Mouse (Mus musculus) regulatory T cell (primary cell): ENCODE results near the gene Ppp1r15b.

Experiments
- in situ Hi-C: fragments of 300-600 bp; cut with MboI, MseI; formaldehyde crosslinking; loops from one replicate; pipeline ENCODE4 v1.15.1; 2025; ENCODE audit warnings: high pct_unique_total_duplicates

Gene Ppp1r15b

GRCm38 (mm10) chr1:133155270-133155669, 24.3 kb downstream of the Ppp1r15b start:
- in situ Hi-C loops = no loop called here

DNA sequence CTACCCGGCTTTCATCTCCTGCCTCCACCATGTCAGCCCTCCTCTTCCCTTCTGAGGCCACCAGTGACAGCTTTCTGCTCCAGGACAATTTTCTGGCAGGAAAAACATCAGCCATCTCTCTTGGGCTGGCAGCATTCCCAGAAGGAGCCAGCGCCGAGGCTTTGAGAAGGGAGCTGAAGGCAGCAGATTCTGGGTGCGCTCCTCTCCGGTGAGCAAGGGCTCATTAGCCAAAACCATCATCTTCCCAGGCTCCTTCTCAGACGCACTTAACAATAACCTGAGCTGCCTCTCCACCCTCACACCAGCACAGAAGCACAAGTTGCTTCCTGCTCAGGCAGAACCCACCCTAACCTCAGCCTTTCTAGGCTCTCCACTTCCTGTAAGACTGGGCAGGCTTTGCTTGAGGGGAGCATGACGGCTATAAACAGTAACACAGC, 28.2 kb downstream of the Ppp1r15b start:
- in situ Hi-C loops = no loop called here

DNA sequence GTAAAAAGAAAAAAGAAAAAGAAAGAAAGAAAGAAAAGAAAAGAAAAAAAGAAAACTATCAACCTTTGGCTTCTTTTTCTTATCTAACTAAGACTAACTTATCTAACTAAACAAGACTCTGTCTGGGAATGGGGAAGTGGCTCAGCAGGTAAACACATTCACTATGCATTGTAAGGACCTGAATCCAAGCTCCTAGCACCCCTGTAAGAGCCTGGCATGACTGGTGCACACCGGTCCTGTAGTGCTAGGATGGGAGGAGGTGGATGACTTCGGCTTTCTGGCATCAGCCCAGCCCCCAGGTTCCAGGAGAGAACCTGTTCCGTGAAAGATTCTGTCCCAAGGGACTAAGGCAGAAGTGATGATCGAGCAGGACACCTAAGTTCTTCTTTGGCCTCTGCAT, 30.6 kb downstream of the Ppp1r15b start:
- in situ Hi-C loops = no loop called here

- in situ Hi-C loops = no loop called here
These were observed 31.1 kb downstream of the Ppp1r15b start for GRCm38 (mm10) chr1:133162046-133162445.

DNA sequence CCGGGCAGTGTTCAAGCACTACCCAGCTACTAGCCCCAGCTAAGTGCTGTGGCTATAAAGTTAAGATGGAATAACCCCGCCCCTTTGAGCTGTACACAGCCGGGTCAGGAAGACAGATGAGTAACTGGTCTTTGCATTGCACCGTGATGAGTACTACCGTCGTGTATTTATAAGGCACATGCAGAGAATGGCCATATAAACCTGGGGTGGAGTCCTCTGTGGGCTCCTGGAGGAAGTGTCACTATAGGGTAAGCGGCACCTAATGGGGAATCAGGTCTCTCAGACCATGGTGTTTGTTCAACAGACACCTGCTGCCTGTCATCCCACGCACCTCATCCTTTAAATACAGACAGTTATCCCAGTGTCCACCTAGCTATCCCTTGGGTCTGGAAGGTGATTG, 32.0 kb downstream of the Ppp1r15b start:
- in situ Hi-C loops = no loop called here

GRCm38 (mm10) chr1:133163820-133164431, 33.0 kb downstream of the Ppp1r15b start, which contains the start of gene Plekha6:
Gene Plekha6, plus strand, starts transcription at chr1:133164210.
- in situ Hi-C loops = no loop called here

DNA sequence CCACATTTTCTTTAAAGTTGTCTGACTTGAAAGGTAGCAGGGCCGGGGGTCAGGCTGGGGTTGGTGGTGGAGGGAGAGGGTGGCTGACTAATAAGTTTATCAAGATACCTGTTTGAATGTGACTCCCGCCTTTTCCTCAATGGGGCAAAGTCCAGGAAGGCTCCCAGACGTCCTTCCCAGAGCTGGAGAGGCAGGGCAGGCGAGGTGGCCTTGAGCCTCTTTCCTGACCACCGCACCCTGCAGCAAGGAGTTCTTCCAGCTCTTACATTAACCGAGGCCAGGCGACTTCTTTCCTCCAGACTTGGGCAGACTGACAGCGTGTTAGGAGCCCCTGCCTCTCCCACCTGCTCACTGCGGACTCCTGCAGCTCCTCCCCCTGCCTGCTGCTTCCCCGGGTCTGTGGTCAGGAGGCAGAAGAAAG, 33.7 kb downstream of the Ppp1r15b start:
- in situ Hi-C loops = no loop called here

DNA sequence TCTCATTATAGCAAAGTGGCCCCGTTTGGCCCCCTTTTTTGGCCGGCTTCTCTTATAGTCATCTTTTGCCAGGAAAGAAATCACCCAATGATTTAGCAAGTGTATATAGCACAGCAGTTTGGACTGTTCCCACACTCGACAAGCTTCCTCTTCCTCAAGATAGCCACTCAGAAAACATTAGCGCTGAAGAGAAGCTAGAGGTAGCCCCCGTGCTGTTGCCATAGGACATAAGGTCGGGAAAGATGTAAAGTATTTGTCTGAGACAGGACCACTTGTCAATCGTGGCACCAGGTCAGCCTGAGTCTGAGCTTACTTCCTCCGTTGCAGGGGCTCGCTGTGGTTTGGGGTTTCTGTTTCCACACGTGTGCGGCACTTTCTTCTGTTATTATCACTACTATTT, 34.2 kb downstream of the Ppp1r15b start:
- in situ Hi-C loops = no loop called here

DNA sequence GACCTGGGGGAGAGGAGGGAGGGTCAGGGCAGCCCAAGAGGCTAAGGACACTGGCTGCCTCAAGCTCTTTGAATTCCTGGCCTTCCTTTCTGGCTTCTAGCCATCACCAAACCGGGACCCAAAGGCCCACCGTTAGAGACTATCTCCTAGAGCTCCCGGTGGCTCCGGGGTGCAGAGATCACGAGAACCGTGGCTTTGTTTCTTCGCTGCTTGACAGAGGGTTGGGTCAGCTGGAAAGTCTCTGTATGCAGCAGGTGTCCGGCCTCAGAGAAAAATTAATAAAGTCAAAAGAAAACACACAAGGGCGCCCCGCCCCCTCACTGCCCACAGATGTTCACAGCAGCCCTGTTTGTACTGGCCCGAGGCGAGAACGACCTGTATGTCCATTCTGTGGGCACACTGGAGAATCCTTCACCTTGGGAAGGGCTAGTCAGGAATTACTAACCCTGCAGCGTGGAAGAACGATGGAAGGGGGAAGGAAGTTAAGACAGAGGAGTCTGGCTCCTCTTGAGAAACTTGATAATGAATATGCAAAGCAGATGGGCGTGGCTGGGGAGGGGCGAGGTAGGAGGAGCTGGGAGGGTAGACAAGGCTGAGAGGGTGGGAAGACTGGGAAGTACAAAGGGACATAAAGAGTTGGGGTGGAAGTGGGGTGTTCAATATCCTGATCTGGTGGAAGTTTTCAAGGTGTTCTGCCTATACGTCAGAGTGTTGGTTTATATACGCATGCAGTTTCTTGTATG, 37.5 kb downstream of the Ppp1r15b start:
- in situ Hi-C loops = no loop called here

GRCm38 (mm10) chr1:133170196-133170595, 39.3 kb downstream of the Ppp1r15b start:
- in situ Hi-C loops = no loop called here

DNA sequence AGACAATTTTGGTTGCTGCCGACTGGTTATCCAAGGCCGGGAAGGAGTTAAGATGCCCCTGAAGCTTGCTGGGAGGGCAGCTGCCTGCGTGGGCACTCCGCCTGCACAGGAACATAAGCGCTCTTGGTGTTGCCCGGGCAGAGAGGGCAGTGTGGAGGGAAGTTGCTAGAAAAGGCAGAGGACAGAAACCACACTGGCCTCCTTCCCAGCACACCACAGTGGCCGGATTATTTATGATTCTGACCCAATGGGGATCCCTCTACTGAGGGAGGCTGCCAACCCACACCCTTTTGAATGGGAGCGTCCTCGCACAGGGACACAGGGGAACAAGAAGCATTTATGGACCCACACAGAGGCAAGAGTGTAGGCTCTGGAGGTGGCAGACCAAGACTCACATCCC, 40.4 kb downstream of the Ppp1r15b start:
- in situ Hi-C loops = no loop called here

- in situ Hi-C loops = no loop called here
These were observed 44.2 kb downstream of the Ppp1r15b start for GRCm38 (mm10) chr1:133175150-133175549.

- in situ Hi-C loops = no loop called here
These were observed 46.7 kb downstream of the Ppp1r15b start for GRCm38 (mm10) chr1:133177480-133178172.

GRCm38 (mm10) chr1:133178732-133179440, 47.9 kb downstream of the Ppp1r15b start:
- in situ Hi-C loops = no loop called here

DNA sequence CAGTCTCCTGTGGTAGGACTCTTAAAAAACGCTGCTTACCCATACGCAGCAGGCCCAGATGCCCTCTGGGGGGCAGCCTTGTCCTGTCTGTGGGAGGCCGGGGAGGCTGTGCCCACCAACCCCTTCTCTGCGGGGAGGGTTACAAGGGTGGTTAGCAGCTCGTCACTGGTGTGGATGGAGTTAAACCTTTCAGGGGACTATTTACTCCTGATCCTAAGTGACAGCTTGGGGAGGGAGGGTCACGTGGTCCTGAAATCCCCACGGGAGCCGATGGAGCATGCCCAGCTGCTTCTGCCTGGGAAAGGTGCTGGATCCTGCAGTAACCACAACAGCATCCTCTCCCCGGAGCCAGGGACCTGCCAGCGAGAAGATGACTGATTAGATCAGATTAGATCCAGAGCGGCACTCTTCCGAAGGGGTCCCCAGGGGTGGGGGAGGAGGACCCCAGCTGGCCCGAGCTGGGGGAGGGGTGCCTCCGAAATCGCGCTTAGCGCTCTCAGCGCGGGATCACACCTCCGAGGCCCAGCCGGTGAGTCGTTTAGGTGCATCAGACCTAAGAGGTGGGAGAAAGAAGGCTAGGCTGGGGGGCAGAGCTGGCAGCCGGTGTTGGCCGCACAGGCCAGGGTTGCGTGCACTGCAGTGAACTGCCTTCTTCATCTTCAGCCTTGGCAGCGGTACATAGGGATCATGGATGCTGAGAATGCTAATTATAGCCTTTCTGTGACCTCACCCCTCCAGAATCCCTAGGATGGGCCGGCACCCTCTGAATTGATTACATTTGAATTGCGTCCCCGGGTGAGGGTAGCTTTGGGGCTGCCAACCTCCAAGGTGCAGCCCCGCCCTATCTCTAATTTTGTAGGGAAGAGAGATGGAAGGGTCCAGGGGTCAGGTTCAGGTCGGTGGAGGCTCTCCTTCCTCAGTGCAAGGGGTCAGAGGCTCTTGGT, 50.4 kb downstream of the Ppp1r15b start:
- in situ Hi-C loops = no loop called here

GRCm38 (mm10) chr1:133182016-133182705, 51.2 kb downstream of the Ppp1r15b start:
- in situ Hi-C loops = no loop called here

GRCm38 (mm10) chr1:133182706-133183095, 51.8 kb downstream of the Ppp1r15b start:
- in situ Hi-C loops = no loop called here

GRCm38 (mm10) chr1:133183141-133183925, 52.4 kb downstream of the Ppp1r15b start:
- in situ Hi-C loops = no loop called here

DNA sequence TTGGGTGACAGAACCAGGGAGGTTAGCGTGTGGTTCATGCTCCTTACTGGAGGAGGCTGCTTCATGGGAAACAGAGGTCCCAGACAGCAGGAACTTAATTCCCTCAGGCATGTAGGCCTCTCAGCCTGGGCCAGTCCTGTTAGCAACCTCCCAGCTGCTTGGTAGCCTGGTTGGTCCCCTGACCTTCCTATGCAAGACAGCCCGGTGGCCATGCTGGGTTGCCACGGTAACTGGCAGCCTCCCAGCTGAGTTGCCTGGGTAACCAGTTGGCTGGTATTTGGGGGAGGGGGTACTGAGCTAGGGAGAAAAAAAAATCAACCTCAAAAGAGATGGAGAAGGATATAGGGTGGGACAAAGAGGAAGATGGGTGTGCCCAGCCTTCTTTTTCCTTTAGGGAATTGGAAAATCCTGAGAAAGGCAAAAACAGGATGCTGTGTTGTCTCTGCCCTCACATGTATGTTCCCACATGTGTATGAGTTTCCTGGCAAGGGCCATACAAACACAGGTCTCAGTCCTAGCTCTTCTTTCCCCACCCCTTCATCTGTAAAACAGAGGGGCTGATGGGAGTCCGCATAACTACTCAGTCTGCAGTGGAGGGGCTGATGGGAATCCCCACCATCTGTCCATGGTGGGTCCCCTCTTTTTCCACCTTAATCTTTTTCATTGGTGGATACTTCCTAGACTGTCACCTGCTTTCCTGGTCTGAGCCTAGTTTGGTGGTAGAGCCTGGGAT, 57.2 kb downstream of the Ppp1r15b start:
- in situ Hi-C loops = no loop called here
